Mouse (Mus musculus): ENCODE results near the gene Gm28510. TPM values are rescaled to one million over a fixed set of nuclear protein-coding genes. Genes with fewer than 3 reads are reported as not detected.

The Gm28510 gene
- polyA plus RNA-seq (2017; shearing (Covaris generic)): not detected

GRCm38 (mm10) chrY:10412437-10412836 lies at the start of gene Gm28510:
TSS of gene Gm28510 (plus strand) at chrY:10412737.

Other genes with a start within 250 kb of the Gm28510 start
- gene Gm20834, start 88.1 kb upstream of the Gm28510 start, polyA plus RNA-seq (2017; shearing (Covaris generic)): not detected
- not detected for gene Gm20737, start 123.3 kb downstream of the Gm28510 start, polyA plus RNA-seq (2017; shearing (Covaris generic))
- not detected for gene Gm21775, start 140.7 kb downstream of the Gm28510 start, polyA plus RNA-seq (2017; shearing (Covaris generic))
- not detected for gene Gm21900, start 203.6 kb downstream of the Gm28510 start, polyA plus RNA-seq (2017; shearing (Covaris generic))

Measured in naive thymus-derived CD4-positive, alpha-beta T cell, adult 5 months (primary cell).